Mouse (Mus musculus) midbrain, embryonic 16.5 days (tissue): Measurements from ENCODE around the gene Serpina3n. TPM values are rescaled to one million over a fixed set of nuclear protein-coding genes. Genes with fewer than 3 reads are reported as not detected.
"Not testable (repeated sequence)": the region's sequence is repeated elsewhere in the genome, so short reads cannot be mapped to it uniquely, and the experiment has no call there.

Source experiments
- ATAC-seq: fragments of 200-750 bp; cut with Nextera tagmentation; 2 replicates; pipeline ENCODE4 v1.8.0; 2017; ENCODE audit warnings: moderate TSS enrichment
- H3K27ac ChIP-seq: fragments of 300-500 bp; sonication (generic); 2 replicates; pipeline ENCODE4 v1.5.1; 2014; ENCODE audit warnings: mild to moderate bottlenecking, low read length, mixed read lengths
- H3K27me3 ChIP-seq: fragments of 300-500 bp; sonication (generic); 2 replicates; pipeline ENCODE4 v1.6.1; 2014; ENCODE audit warnings: low read depth, low read length, mixed read lengths; ENCODE audit not compliant: control insufficient read depth, insufficient read depth
- H3K36me3 ChIP-seq: fragments of 300-500 bp; sonication (generic); 2 replicates; pipeline ENCODE4 v1.6.1; 2014; ENCODE audit warnings: mild to moderate bottlenecking, low read length, moderate library complexity, mixed read lengths; ENCODE audit not compliant: control insufficient read depth, insufficient read depth
- H3K4me1 ChIP-seq: fragments of 300-500 bp; sonication (generic); 2 replicates; pipeline ENCODE4 v1.6.1; 2014; ENCODE audit warnings: mild to moderate bottlenecking, low read length, mixed read lengths; ENCODE audit not compliant: control insufficient read depth, insufficient read depth
- H3K4me2 ChIP-seq: fragments of 300-500 bp; sonication (generic); 2 replicates; pipeline ENCODE4 v1.6.1; 2014; ENCODE audit warnings: mild to moderate bottlenecking, low read length, mixed read lengths
- H3K4me3 ChIP-seq: fragments of 300-500 bp; sonication (generic); 2 replicates; pipeline ENCODE4 v1.5.1; 2014; ENCODE audit warnings: low read depth, mild to moderate bottlenecking, low read length, moderate library complexity, mixed read lengths
- H3K9ac ChIP-seq: fragments of 300-500 bp; sonication (generic); 2 replicates; pipeline ENCODE4 v1.6.1; 2014; ENCODE audit warnings: low read depth, low read length, mixed read lengths
- H3K9me3 ChIP-seq: fragments of 300-500 bp; sonication (generic); replicated peaks from 2 replicates; pipeline ENCODE4 v1.6.1; 2014; ENCODE audit warnings: mild to moderate bottlenecking, low read length, mixed read lengths; ENCODE audit not compliant: control insufficient read depth, poor library complexity, severe bottlenecking
- WGBS: fragments of 180-500 bp; shearing (Covaris S2); extraction: QIAGEN DNeasy Blood & Tissue Kit; methylation state at CpG from one replicate; pipeline ENCODE4 v1.1.7; 2014; 5-methylcytosine and 5-hydroxymethylcytosine counted together
- polyA plus RNA-seq: library from polyadenylated mRNA; unstranded; fragments of >200 nt; fragmentation: Nextera tagmentation; extraction: Ambion mirVana; gene quantifications from 2 replicates; pipeline ENCODE4 v1.2.1, GENCODE M21; 2015

Serpina3n gene
- polyA plus RNA-seq, 1 experiment from 2014 or later: 1.4 TPM

- Histone ChIP-seq H3K9ac (no peak overlapping the region), H3K27me3 (no peaks in the 10 kb centered on the region), H3K4me2 (no peak overlapping the region), H3K4me1 (no peaks in the 10 kb centered on the region), H3K4me3 (no peak overlapping the region), H3K27ac (no peak overlapping the region), H3K9me3 (no peaks in the 10 kb centered on the region), H3K36me3 (no peaks in the 10 kb centered on the region)
- no peak for ATAC-seq
Observed at GRCm38 (mm10) chr12:104388477-104388876, 18.1 kb upstream of the Serpina3n start.

- ATAC-seq, H3K4me3 ChIP-seq, H3K4me1 ChIP-seq, H3K27me3 ChIP-seq, H3K4me2 ChIP-seq, H3K27ac ChIP-seq, H3K9ac ChIP-seq, H3K36me3 ChIP-seq, H3K9me3 ChIP-seq: not testable (repeated sequence)
- 73% methylated on average over 2 of the region's 2 CpGs for WGBS
Observed at GRCm38 (mm10) chr12:104391057-104391456, 15.5 kb upstream of the Serpina3n start.

GRCm38 (mm10) chr12:104403968-104404367 is 2.6 kb upstream of the Serpina3n start:
- H3K27ac ChIP-seq: no peak overlapping the region
- no peaks in the 10 kb centered on the region for H3K4me1 ChIP-seq
- no peak overlapping the region for H3K9ac ChIP-seq
- ATAC-seq: no peak
- no peaks in the 10 kb centered on the region for H3K27me3 ChIP-seq
- no peaks in the 10 kb centered on the region for H3K9me3 ChIP-seq
- H3K36me3 ChIP-seq: no peaks in the 10 kb centered on the region
- no peak overlapping the region for H3K4me2 ChIP-seq
- 83% methylated on average over 5 of the region's 5 CpGs for WGBS
- H3K4me3 ChIP-seq: no peak overlapping the region

GRCm38 (mm10) chr12:104412507-104412906 is 6.0 kb downstream of the Serpina3n start:
- H3K4me3 ChIP-seq: no peak overlapping the region
- no peaks in the 10 kb centered on the region for H3K4me1 ChIP-seq
- no peaks in the 10 kb centered on the region for H3K9me3 ChIP-seq
- no peak for ATAC-seq
- WGBS: 91% methylated on average over 6 of the region's 6 CpGs
- no peak overlapping the region for H3K27ac ChIP-seq
- H3K9ac ChIP-seq: no peak overlapping the region
- H3K4me2 ChIP-seq: no peak overlapping the region
- no peaks in the 10 kb centered on the region for H3K27me3 ChIP-seq
- H3K36me3 ChIP-seq: no peaks in the 10 kb centered on the region

- Histone ChIP-seq H3K27me3 (no peaks in the 10 kb centered on the region), H3K27ac (no peak overlapping the region), H3K4me3 (no peak overlapping the region), H3K4me1 (no peaks in the 10 kb centered on the region; the same call in 1 of the 2 replicates), H3K4me2 (no peak overlapping the region), H3K36me3 (no peaks in the 10 kb centered on the region), H3K9me3 (no peaks in the 10 kb centered on the region), H3K9ac (no peak overlapping the region)
- ATAC-seq: no peak
- 60% methylated on average over 2 of the region's 2 CpGs for WGBS
Observed at GRCm38 (mm10) chr12:104414576-104414975, 8.0 kb downstream of the Serpina3n start.

- Histone ChIP-seq H3K4me3 (no peak overlapping the region), H3K4me2 (no peak overlapping the region), H3K4me1 (no peaks in the 10 kb centered on the region; the same call in 1 of the 2 replicates), H3K36me3 (no peaks in the 10 kb centered on the region), H3K27ac (no peak overlapping the region), H3K9me3 (no peaks in the 10 kb centered on the region), H3K9ac (no peak overlapping the region), H3K27me3 (no peaks in the 10 kb centered on the region)
- ATAC-seq: no peak
- WGBS: 63% methylated on average over 6 of the region's 6 CpGs
Observed at GRCm38 (mm10) chr12:104415625-104416315, 9.2 kb downstream of the Serpina3n start.

GRCm38 (mm10) chr12:104418340-104419135 is 12.0 kb downstream of the Serpina3n start:
- peak; percentile 83 for ATAC-seq
- H3K9ac ChIP-seq: peak overlapping the region; percentile 49; the same call in 1 of the 2 replicates

GRCm38 (mm10) chr12:104419136-104419462 is 12.6 kb downstream of the Serpina3n start:
- no peak overlapping the region for H3K9ac ChIP-seq
- no peaks in the 10 kb centered on the region for H3K36me3 ChIP-seq
- H3K4me2 ChIP-seq: no peak overlapping the region
- WGBS: 8% methylated on average over 2 of the region's 2 CpGs
- no peak overlapping the region for H3K27ac ChIP-seq
- ATAC-seq: peak; percentile 57
- H3K9me3 ChIP-seq: no peaks in the 10 kb centered on the region
- no peaks in the 10 kb centered on the region; the same call in 1 of the 2 replicates for H3K4me1 ChIP-seq
- H3K4me3 ChIP-seq: no peak overlapping the region
- H3K27me3 ChIP-seq: no peaks in the 10 kb centered on the region

More at GRCm38 (mm10) chr12:104418340-104419135, 12.0 kb downstream of the Serpina3n start:
- peak overlapping the region; percentile 54 for H3K4me2 ChIP-seq
- peak overlapping the region; percentile 32 for H3K4me3 ChIP-seq
- H3K9me3 ChIP-seq: no peaks in the 10 kb centered on the region
- no peaks in the 10 kb centered on the region for H3K36me3 ChIP-seq
- H3K4me1 ChIP-seq: no peaks in the 10 kb centered on the region; the same call in 1 of the 2 replicates
- H3K27me3 ChIP-seq: no peaks in the 10 kb centered on the region
- H3K27ac ChIP-seq: no peak overlapping the region
- whole genome bisulfite sequencing: 19% methylated on average over 13 of the region's 17 CpGs
